Mouse (Mus musculus) heart, embryonic 14.5 days (tissue): ENCODE measurements at regions not wholly inside any gene's neighbourhood (a gene's known extent, or its start where the extent isn't known, plus 50 kb on each side); places are given as distances from the start of the nearest gene placed in this dataset.
A peak's percentile ranks its signal among the peaks of the same experiment; 100 is the strongest.

Experiments
- ATAC-seq: fragments of 200-750 bp; cut with Nextera tagmentation; 2 replicates; pipeline ENCODE4 v1.8.0; 2017; ENCODE audit warnings: low read depth, moderate TSS enrichment; ENCODE audit not compliant: insufficient number of reproducible peaks, insufficient read depth, low FRiP score
- H3K27ac ChIP-seq, 2 experiments: fragments of 200-500 bp in 1 of 2; fragments of 300-500 bp in 1 of 2; sonication (generic) in 1 of 2; replicated peaks in 1 of 2; 2 replicates each; pipeline ENCODE4 v1.5.1; 2012 to 2014; ENCODE audit warnings: low read depth in 2 of 2, low read length in 2 of 2, control low read depth in 1 of 2, mild to moderate bottlenecking in 1 of 2, mixed read lengths in 1 of 2; ENCODE audit not compliant: control insufficient read depth in 1 of 2, insufficient read depth in 1 of 2
- H3K27me3 ChIP-seq: fragments of 300-500 bp; sonication (generic); 2 replicates; pipeline ENCODE4 v1.6.1; 2014; ENCODE audit warnings: mild to moderate bottlenecking, low read length, control low read depth; ENCODE audit not compliant: control insufficient read depth, insufficient read depth
- H3K36me3 ChIP-seq: fragments of 300-500 bp; sonication (generic); 2 replicates; pipeline ENCODE4 v1.6.1; 2014; ENCODE audit warnings: mild to moderate bottlenecking, control low read depth, low read length, mixed read lengths; ENCODE audit not compliant: control insufficient read depth, insufficient read depth
- H3K4me1 ChIP-seq, 2 experiments: fragments of 200-500 bp in 1 of 2; fragments of 300-500 bp in 1 of 2; sonication (generic) in 1 of 2; 2 replicates each; pipeline ENCODE4 v1.6.1; 2012 to 2014; ENCODE audit warnings: low read length in 2 of 2, control low read depth in 1 of 2, mixed read lengths in 1 of 2; ENCODE audit not compliant: control insufficient read depth in 2 of 2, insufficient read depth in 2 of 2
- H3K4me2 ChIP-seq: fragments of 300-500 bp; sonication (generic); 2 replicates; pipeline ENCODE4 v1.6.1; 2014; ENCODE audit warnings: mild to moderate bottlenecking, low read length
- H3K4me3 ChIP-seq, 2 experiments: fragments of 200-500 bp in 1 of 2; fragments of 300-500 bp in 1 of 2; sonication (generic) in 1 of 2; 2 replicates each; pipeline ENCODE4 v1.5.1; 2012 to 2014; ENCODE audit warnings: low read length in 2 of 2, mild to moderate bottlenecking in 2 of 2, control low read depth in 1 of 2, low read depth in 1 of 2, moderate library complexity in 1 of 2; ENCODE audit not compliant: control insufficient read depth in 1 of 2, insufficient read depth in 1 of 2
- H3K9ac ChIP-seq: fragments of 300-500 bp; sonication (generic); 2 replicates; pipeline ENCODE4 v1.6.1; 2014; ENCODE audit warnings: mild to moderate bottlenecking, low read length
- H3K9me3 ChIP-seq: fragments of 300-500 bp; sonication (generic); 2 replicates; pipeline ENCODE4 v1.6.1; 2016; ENCODE audit warnings: low read length, control low read depth; ENCODE audit not compliant: control insufficient read depth
- WGBS: fragments of 180-500 bp; shearing (Covaris S2); extraction: QIAGEN DNeasy Blood & Tissue Kit; methylation state at CpG from one replicate; pipeline ENCODE4 v1.1.7; 2014; 5-methylcytosine and 5-hydroxymethylcytosine counted together

- Histone ChIP-seq H3K4me3 (no peak overlapping the region), H3K9me3 (no peaks in the 10 kb centered on the region), H3K4me2 (no peak overlapping the region), H3K36me3 (no peaks in the 10 kb centered on the region), H3K9ac (no peak overlapping the region), H3K27me3 (no peaks in the 10 kb centered on the region), H3K27ac (no peak overlapping the region), H3K4me1 (peaks cover 0 to 2% of the 10 kb centered on the region in 2 experiments; a peak in 1 of 4 replicates)
- WGBS = 74% methylated on average over 1 of the region's 1 CpGs
- ATAC-seq = no peak
Observed at GRCm38 (mm10) chr13:107105510-107105909, 83.6 kb upstream of the Kif2a start.

- Histone ChIP-seq H3K4me3 (peak overlapping the region in 1 of 2 experiments; percentile 19; a peak in 2 of 4 replicates), H3K27ac (no peak overlapping the region; a peak in 1 of 4 replicates), H3K9ac (no peak overlapping the region), H3K4me2 (peak overlapping the region; percentile 57), H3K27me3 (no peaks in the 10 kb centered on the region), H3K4me1 (peaks cover 0 to 4% of the 10 kb centered on the region in 2 experiments; a peak in 2 of 4 replicates), H3K9me3 (no peaks in the 10 kb centered on the region), H3K36me3 (no peaks in the 10 kb centered on the region)
- 16% methylated on average over 13 of the region's 13 CpGs for WGBS
- peak; percentile 61; the same call in 1 of the 2 replicates for ATAC-seq
Observed at GRCm38 (mm10) chr13:107101598-107101997, 79.7 kb upstream of the Kif2a start.

- Histone ChIP-seq H3K4me2 (peak overlapping the region; percentile 57), H3K27me3 (no peaks in the 10 kb centered on the region), H3K4me1 (peaks cover 1 to 4% of the 10 kb centered on the region in 2 experiments; a peak in 3 of 4 replicates), H3K36me3 (no peaks in the 10 kb centered on the region), H3K9me3 (no peaks in the 10 kb centered on the region), H3K4me3 (no peak overlapping the region; a peak in 1 of 4 replicates), H3K27ac (peak overlapping the region in 1 of 2 experiments; percentile 22; a peak in 1 of 4 replicates), H3K9ac (no peak overlapping the region)
- no peak for ATAC-seq
- WGBS = 48% methylated on average over 6 of the region's 6 CpGs
Observed at GRCm38 (mm10) chr13:107100852-107101325, 79.0 kb upstream of the Kif2a start.

- WGBS = 60% methylated on average over 3 of the region's 3 CpGs
- H3K4me1 ChIP-seq = peaks cover 8 to 9% of the 10 kb centered on the region in 2 experiments
Observed at GRCm38 (mm10) chr13:107100116-107100515, 78.2 kb upstream of the Kif2a start.

GRCm38 (mm10) chr13:107097005-107097404 is 75.1 kb upstream of the Kif2a start:
- 69% methylated on average over 4 of the region's 4 CpGs for WGBS
- Histone ChIP-seq H3K9me3 (no peaks in the 10 kb centered on the region), H3K27ac (no peak overlapping the region), H3K27me3 (no peaks in the 10 kb centered on the region), H3K4me2 (no peak overlapping the region), H3K4me3 (no peak overlapping the region), H3K4me1 (peaks cover 14 to 21% of the 10 kb centered on the region in 2 experiments), H3K36me3 (no peaks in the 10 kb centered on the region), H3K9ac (no peak overlapping the region)
- ATAC-seq = no peak

More at GRCm38 (mm10) chr13:107100116-107100515, 78.2 kb upstream of the Kif2a start:
- H3K9ac ChIP-seq = no peak overlapping the region
- H3K36me3 ChIP-seq = no peaks in the 10 kb centered on the region
- H3K4me2 ChIP-seq = no peak overlapping the region
- no peak overlapping the region for H3K27ac ChIP-seq
- ATAC-seq = no peak
- H3K9me3 ChIP-seq = no peaks in the 10 kb centered on the region
- H3K27me3 ChIP-seq = no peaks in the 10 kb centered on the region
- H3K4me3 ChIP-seq = no peak overlapping the region

- H3K4me2 ChIP-seq = peak overlapping the region; percentile 53
- ATAC-seq = peak; percentile 72
- no peaks in the 10 kb centered on the region for H3K9me3 ChIP-seq
- H3K27ac ChIP-seq = peak overlapping the region; percentile 92 to 95
- 20% methylated on average over 11 of the region's 11 CpGs for WGBS
- H3K27me3 ChIP-seq = no peaks in the 10 kb centered on the region
- H3K4me1 ChIP-seq = peaks cover 12 to 21% of the 10 kb centered on the region in 2 experiments
- peak overlapping the region; percentile 44 for H3K9ac ChIP-seq
- H3K36me3 ChIP-seq = no peaks in the 10 kb centered on the region
- H3K4me3 ChIP-seq = 0 out of 4 replicates have a peak overlapping the region, but pooled peaks of 1 of the 2 experiments have one; percentile 9
Observed at GRCm38 (mm10) chr13:107094976-107095716, 73.2 kb upstream of the Kif2a start.

GRCm38 (mm10) chr13:107094487-107094886 is 72.6 kb upstream of the Kif2a start:
- Histone ChIP-seq H3K4me1 (peaks cover 12 to 21% of the 10 kb centered on the region in 2 experiments), H3K9me3 (no peaks in the 10 kb centered on the region), H3K9ac (peak overlapping the region; percentile 2; the same call in 1 of the 2 replicates), H3K27me3 (no peaks in the 10 kb centered on the region), H3K4me2 (peak overlapping the region; percentile 53), H3K27ac (peak overlapping the region; percentile 92 to 95), H3K4me3 (0 out of 4 replicates have a peak overlapping the region, but pooled peaks of 1 of the 2 experiments have one; percentile 9), H3K36me3 (no peaks in the 10 kb centered on the region)
- 65% methylated on average over 11 of the region's 11 CpGs for WGBS
- peak; percentile 60 for ATAC-seq
